Mouse (Mus musculus) olfactory bulb, adult 2 months (tissue): ENCODE measurements around the gene Zscan10.

Experiments
- CTCF ChIP-seq: fragments of 200-500 bp; IDR thresholded peaks from 2 replicates; pipeline ENCODE4 v1.5.1; 2012; ENCODE audit warnings: low read depth, mild to moderate bottlenecking, low read length, moderate library complexity; ENCODE audit not compliant: insufficient read depth
- POLR2A ChIP-seq: fragments of 200-500 bp; IDR thresholded peaks from 2 replicates; pipeline ENCODE4 v1.6.1; 2012; ENCODE audit warnings: mild to moderate bottlenecking, low read depth, low read length, moderate library complexity; ENCODE audit not compliant: insufficient read depth

DNA sequence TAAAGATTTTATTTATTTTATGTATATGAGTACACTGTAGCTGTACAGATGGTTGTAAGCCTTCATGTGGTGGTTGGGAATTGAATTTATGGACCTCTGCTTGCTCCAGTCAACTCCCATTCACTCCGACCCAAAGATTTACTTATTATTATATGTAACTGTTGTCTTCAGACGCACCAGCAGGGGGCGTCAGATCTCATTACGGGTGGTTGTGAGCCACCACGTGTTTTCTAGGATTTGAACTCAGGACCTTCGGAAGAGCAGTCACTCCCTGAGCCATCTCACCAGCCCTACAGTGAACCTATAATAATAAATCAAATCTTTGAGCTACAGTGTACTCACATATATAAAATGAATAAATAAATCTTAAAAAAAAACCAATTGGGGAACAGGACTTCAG lies 28.6 kb upstream of the Zscan10 start:
- TF ChIP-seq CTCF (no peak), POLR2A (no peak)
